Comparison of ENCODE assay signal across 24 mouse cellular contexts in genomic region chr12:34554803-34555202, GRCm38 (mm10).
A peak's percentile ranks its signal among the peaks of the same experiment; 100 is the strongest.
DNase-seq lines count a peak whose midpoint lies in the region; ATAC-seq and TF ChIP-seq lines count a peak whose summit lies in the region.
"Had no signal": no experiment of that assay in that cellular context is flagged by ENCODE, and none has a peak within 500 bp of the region (broad histone marks: within the 10 kb centered on the region; RNA-seq: fewer than 3 reads in every experiment).

No protein-coding gene starts in this region.

- no peak for TF ChIP-seq EP300 in lung, postnatal 0 days (IDR thresholded peaks at IDR 0.05)

- H3K27ac ChIP-seq in embryonic facial prominence, embryonic 14.5 days (replicated peaks; ENCODE audit: low read depth, low read length): no peak overlapping the region
- no peak overlapping the region for H3K27ac ChIP-seq in embryonic facial prominence, embryonic 10.5 days (replicated peaks)
- no peak overlapping the region for H3K27ac ChIP-seq in lung, embryonic 14.5 days (ENCODE audit: low read depth)
- H3K27ac ChIP-seq in lung, postnatal 0 days (ENCODE audit: low read length): no peak overlapping the region
- H3K27ac ChIP-seq: embryonic facial prominence, embryonic 13.5 days; forebrain, embryonic 10.5 days; forebrain, embryonic 15.5 days; heart, embryonic 15.5 days; hindbrain, embryonic 14.5 days; hindbrain, postnatal 0 days had no signal

- no peaks in the 10 kb centered on the region for H3K36me3 ChIP-seq in embryonic facial prominence, embryonic 14.5 days (ENCODE audit: control insufficient read depth, insufficient read depth, low read length)
- no peaks in the 10 kb centered on the region for H3K36me3 ChIP-seq in embryonic facial prominence, embryonic 10.5 days (replicated peaks)
- no peaks in the 10 kb centered on the region for H3K36me3 ChIP-seq in lung, embryonic 14.5 days (ENCODE audit: insufficient read depth)
- H3K36me3 ChIP-seq in lung, postnatal 0 days (ENCODE audit: insufficient read depth, low read length): no peaks in the 10 kb centered on the region
- H3K36me3 ChIP-seq: embryonic facial prominence, embryonic 13.5 days; forebrain, embryonic 10.5 days; forebrain, embryonic 15.5 days; heart, embryonic 12.5 days; heart, embryonic 15.5 days had no signal

- no peaks in the 10 kb centered on the region for H3K27me3 ChIP-seq in embryonic facial prominence, embryonic 14.5 days (replicated peaks; ENCODE audit: control insufficient read depth, insufficient read depth, low read length)
- H3K27me3 ChIP-seq in embryonic facial prominence, embryonic 10.5 days (replicated peaks; ENCODE audit: low read depth, poor library complexity, severe bottlenecking): no peaks in the 10 kb centered on the region
- H3K27me3 ChIP-seq in lung, embryonic 14.5 days (ENCODE audit: insufficient read depth, low read length): no peaks in the 10 kb centered on the region
- no peaks in the 10 kb centered on the region for H3K27me3 ChIP-seq in lung, postnatal 0 days (replicated peaks; ENCODE audit: insufficient read depth, low read length)
- H3K27me3 ChIP-seq: embryonic facial prominence, embryonic 13.5 days; forebrain, embryonic 15.5 days; heart, embryonic 12.5 days; heart, embryonic 15.5 days had no signal

- H3K4me3 ChIP-seq in embryonic facial prominence, embryonic 14.5 days (ENCODE audit: low read depth, low read length): no peak overlapping the region
- no peak overlapping the region for H3K4me3 ChIP-seq in embryonic facial prominence, embryonic 10.5 days
- no peak overlapping the region for H3K4me3 ChIP-seq in lung, embryonic 14.5 days (ENCODE audit: low read depth, low read length)
- no peak overlapping the region for H3K4me3 ChIP-seq in lung, postnatal 0 days (ENCODE audit: low read depth, low read length)
- H3K4me3 ChIP-seq: embryonic facial prominence, embryonic 13.5 days; forebrain, embryonic 10.5 days; forebrain, embryonic 15.5 days; heart, embryonic 12.5 days; heart, embryonic 15.5 days had no signal

- H3K9ac ChIP-seq in embryonic facial prominence, embryonic 14.5 days (ENCODE audit: low read depth, low read length): no peak overlapping the region
- H3K9ac ChIP-seq in lung, embryonic 14.5 days: no peak overlapping the region
- H3K9ac ChIP-seq in lung, postnatal 0 days (replicated peaks; ENCODE audit: low read depth): no peak overlapping the region
- H3K9ac ChIP-seq: embryonic facial prominence, embryonic 13.5 days; forebrain, embryonic 15.5 days; heart, embryonic 12.5 days; heart, embryonic 15.5 days; hindbrain, embryonic 14.5 days had no signal

- no peak overlapping the region for H3K4me2 ChIP-seq in embryonic facial prominence, embryonic 14.5 days (ENCODE audit: low read depth, low read length)
- no peak overlapping the region for H3K4me2 ChIP-seq in lung, embryonic 14.5 days
- H3K4me2 ChIP-seq in lung, postnatal 0 days (replicated peaks; ENCODE audit: low read depth, low read length): no peak overlapping the region
- H3K4me2 ChIP-seq: embryonic facial prominence, embryonic 13.5 days; forebrain, embryonic 15.5 days; heart, embryonic 12.5 days; heart, embryonic 15.5 days; hindbrain, embryonic 14.5 days had no signal

- no peaks in the 10 kb centered on the region for H3K4me1 ChIP-seq in embryonic facial prominence, embryonic 14.5 days (ENCODE audit: control insufficient read depth, insufficient read depth, low read length)
- peaks cover 10% of the 10 kb centered on the region for H3K4me1 ChIP-seq in embryonic facial prominence, embryonic 10.5 days
- no peaks in the 10 kb centered on the region for H3K4me1 ChIP-seq in lung, embryonic 14.5 days (ENCODE audit: insufficient read depth)
- H3K4me1 ChIP-seq in lung, postnatal 0 days (ENCODE audit: insufficient read depth, low read depth, low read length): peaks cover 4% of the 10 kb centered on the region; the same call in 1 of the 2 replicates
- H3K4me1 ChIP-seq: embryonic facial prominence, embryonic 13.5 days; forebrain, embryonic 10.5 days; forebrain, embryonic 15.5 days; heart, embryonic 12.5 days had no signal

- no peaks in the 10 kb centered on the region for H3K9me3 ChIP-seq in embryonic facial prominence, embryonic 14.5 days (ENCODE audit: control insufficient read depth, low read length)
- no peaks in the 10 kb centered on the region for H3K9me3 ChIP-seq in embryonic facial prominence, embryonic 10.5 days
- no peaks in the 10 kb centered on the region for H3K9me3 ChIP-seq in lung, embryonic 14.5 days (ENCODE audit: low read depth, low read length)
- no peaks in the 10 kb centered on the region for H3K9me3 ChIP-seq in lung, postnatal 0 days (ENCODE audit: low read length)
- H3K9me3 ChIP-seq: embryonic facial prominence, embryonic 13.5 days; forebrain, embryonic 10.5 days; forebrain, embryonic 15.5 days; heart, embryonic 12.5 days; heart, embryonic 15.5 days had no signal

- no peak for ATAC-seq in embryonic facial prominence, embryonic 14.5 days (ENCODE audit: low read depth)
- ATAC-seq in lung, embryonic 14.5 days (ENCODE audit: insufficient read depth): peak; percentile 91
- ATAC-seq in lung, postnatal 0 days: no peak
- ATAC-seq: forebrain, embryonic 15.5 days; hindbrain, postnatal 0 days; Patski had no signal

- no peak for TF ChIP-seq CTCF in lung, embryonic 14.5 days (IDR thresholded peaks at IDR 0.05; ENCODE audit: low read depth)
- TF ChIP-seq CTCF in lung, postnatal 0 days (IDR thresholded peaks at IDR 0.05): no peak

- DNase-seq in embryonic facial prominence, embryonic 14.5 days (ENCODE audit: low spot score): peak; percentile 41
- DNase-seq in embryonic facial prominence, embryonic 10.5 days (ENCODE audit: low spot score): no peak
- DNase-seq in lung, embryonic 14.5 days: peak; percentile 89
- DNase-seq in lung, postnatal 10 days: no peak
- peak; percentile 14 for DNase-seq in lung, postnatal 0 days (ENCODE audit: low spot score)
- DNase-seq in lung, adult 18-20 months: no peak
- DNase-seq in cerebellum, adult 9-10 months: no peak
- DNase-seq: adrenal gland, postnatal 10 days; adrenal gland, postnatal 36 days; cerebellum, adult 18-20 months; cerebellum, adult 9-11 months; cerebellum, postnatal 25 days; gastrocnemius, postnatal 25 days; heart, adult 18-20 months; heart, postnatal 10 days; heart, postnatal 36 days had no signal

Comparison
In these comparisons a context has a peak if more than half of its experiments do, and no peak if none do; other contexts are left out.
1. DNase-seq: peak in embryonic facial prominence, embryonic 14.5 days (single experiment), lung, embryonic 14.5 days (single experiment) and lung, postnatal 0 days (single experiment); none in embryonic facial prominence, embryonic 10.5 days (single experiment), lung, postnatal 10 days (single experiment), lung, adult 18-20 months (0 of 2) and cerebellum, adult 9-10 months (single experiment).